22 mouse cellular contexts compared by ENCODE assay signal in genomic region chr11:119577721-119578120, GRCm38 (mm10). TPM values are rescaled to one million over a fixed set of nuclear protein-coding genes. Genes with fewer than 3 reads are reported as not detected.
DNase-seq lines count a peak whose midpoint lies in the region; ATAC-seq lines count a peak whose summit lies in the region.
"Had no signal": no experiment of that assay in that cellular context is flagged by ENCODE, and none has a peak within 500 bp of the region (broad histone marks: within the 10 kb centered on the region; RNA-seq: fewer than 3 reads in every experiment).

No protein-coding gene starts in this region.

- WGBS in heart, embryonic 15.5 days: 90% methylated on average over 2 of the region's 2 CpGs
- 77% methylated on average over 2 of the region's 2 CpGs for WGBS in heart, embryonic 11.5 days (ENCODE audit: insufficient replicate concordance)
- 85% methylated on average over 2 of the region's 2 CpGs for WGBS in midbrain, embryonic 11.5 days
- 90% methylated on average over 2 of the region's 2 CpGs for WGBS in midbrain, embryonic 16.5 days

- H3K27me3 ChIP-seq in heart, embryonic 15.5 days: no peaks in the 10 kb centered on the region
- no peaks in the 10 kb centered on the region; the same call in 1 of the 2 replicates for H3K27me3 ChIP-seq in heart, embryonic 11.5 days (ENCODE audit: control insufficient read depth, insufficient read depth, low read length)
- no peaks in the 10 kb centered on the region; the same call in 1 of the 2 replicates for H3K27me3 ChIP-seq in midbrain, embryonic 11.5 days (ENCODE audit: control insufficient read depth, insufficient read depth, low read length)
- no peaks in the 10 kb centered on the region for H3K27me3 ChIP-seq in midbrain, embryonic 16.5 days (ENCODE audit: control insufficient read depth, insufficient read depth, low read depth, low read length)
- H3K27me3 ChIP-seq: embryonic facial prominence, embryonic 13.5 days; embryonic facial prominence, embryonic 15.5 days had no signal

- H3K36me3 ChIP-seq in heart, embryonic 15.5 days: no peaks in the 10 kb centered on the region
- H3K36me3 ChIP-seq in heart, embryonic 11.5 days (ENCODE audit: control insufficient read depth, insufficient read depth, low read length): no peaks in the 10 kb centered on the region
- H3K36me3 ChIP-seq in midbrain, embryonic 11.5 days (ENCODE audit: control insufficient read depth, insufficient read depth, low read length): no peaks in the 10 kb centered on the region
- no peaks in the 10 kb centered on the region for H3K36me3 ChIP-seq in midbrain, embryonic 16.5 days (ENCODE audit: control insufficient read depth, insufficient read depth, low read length)
- H3K36me3 ChIP-seq: embryonic facial prominence, embryonic 13.5 days; embryonic facial prominence, embryonic 15.5 days; forebrain, embryonic 10.5 days; forebrain, embryonic 12.5 days had no signal

- DNase-seq in midbrain, embryonic 11.5 days (ENCODE audit: low spot score, missing footprints): peak; percentile 53
- DNase-seq in layer of hippocampus, adult 9-10 months (ENCODE audit: low spot score): no peak
- DNase-seq: adrenal gland, adult 2 months; adrenal gland, postnatal 10 days; adrenal gland, postnatal 25 days; cerebellum, adult 11 months; cerebellum, adult 18-20 months; cerebellum, adult 8-10 months; cerebellum, adult 9-11 months; cerebellum, postnatal 14 days; cerebellum, postnatal 36 days; embryo, embryonic 11 days had no signal

- H3K4me1 ChIP-seq in heart, embryonic 15.5 days (replicated peaks): peaks cover 13% of the 10 kb centered on the region
- H3K4me1 ChIP-seq in heart, embryonic 11.5 days (ENCODE audit: control insufficient read depth, insufficient read depth, low read length): peaks cover 8% of the 10 kb centered on the region; the same call in 1 of the 2 replicates
- peaks cover 3% of the 10 kb centered on the region for H3K4me1 ChIP-seq in midbrain, embryonic 11.5 days (ENCODE audit: control insufficient read depth, insufficient read depth, low read length)
- H3K4me1 ChIP-seq in midbrain, embryonic 16.5 days (ENCODE audit: control insufficient read depth, insufficient read depth, low read length): peaks cover 2% of the 10 kb centered on the region; the same call in 1 of the 2 replicates

- H3K4me3 ChIP-seq in heart, embryonic 15.5 days: no peak overlapping the region
- H3K4me3 ChIP-seq in heart, embryonic 11.5 days (ENCODE audit: low read depth, low read length): no peak overlapping the region
- H3K4me3 ChIP-seq in midbrain, embryonic 11.5 days (ENCODE audit: low read depth, low read length): no peak overlapping the region
- H3K4me3 ChIP-seq in midbrain, embryonic 16.5 days (ENCODE audit: low read depth, low read length): no peak overlapping the region
- H3K4me3 ChIP-seq: embryonic facial prominence, embryonic 13.5 days; embryonic facial prominence, embryonic 15.5 days; erythroblast, embryonic 14.5 days; forebrain, embryonic 10.5 days; forebrain, embryonic 12.5 days had no signal

- H3K9ac ChIP-seq in heart, embryonic 15.5 days: no peak overlapping the region
- H3K9ac ChIP-seq in heart, embryonic 11.5 days (ENCODE audit: low read depth, low read length): no peak overlapping the region
- no peak overlapping the region for H3K9ac ChIP-seq in midbrain, embryonic 11.5 days (ENCODE audit: low read length)
- H3K9ac ChIP-seq in midbrain, embryonic 16.5 days (ENCODE audit: low read depth, low read length): no peak overlapping the region
- H3K9ac ChIP-seq: embryonic facial prominence, embryonic 15.5 days; forebrain, embryonic 12.5 days had no signal

- H3K27ac ChIP-seq in heart, embryonic 15.5 days: no peak overlapping the region
- no peak overlapping the region for H3K27ac ChIP-seq in heart, embryonic 11.5 days (ENCODE audit: low read depth, low read length)
- H3K27ac ChIP-seq in midbrain, embryonic 11.5 days (ENCODE audit: low read depth, low read length): no peak overlapping the region
- no peak overlapping the region for H3K27ac ChIP-seq in midbrain, embryonic 16.5 days (ENCODE audit: low read length)
- H3K27ac ChIP-seq: embryonic facial prominence, embryonic 13.5 days; embryonic facial prominence, embryonic 15.5 days; forebrain, embryonic 10.5 days; forebrain, embryonic 12.5 days had no signal

- no peaks in the 10 kb centered on the region for H3K9me3 ChIP-seq in heart, embryonic 15.5 days (replicated peaks)
- H3K9me3 ChIP-seq in heart, embryonic 11.5 days (replicated peaks; ENCODE audit: control insufficient read depth, low read length): no peaks in the 10 kb centered on the region
- no peaks in the 10 kb centered on the region for H3K9me3 ChIP-seq in midbrain, embryonic 11.5 days (ENCODE audit: control insufficient read depth, low read length)
- H3K9me3 ChIP-seq in midbrain, embryonic 16.5 days (replicated peaks; ENCODE audit: control insufficient read depth, low read length, poor library complexity, severe bottlenecking): no peaks in the 10 kb centered on the region
- H3K9me3 ChIP-seq: embryonic facial prominence, embryonic 13.5 days; embryonic facial prominence, embryonic 15.5 days; forebrain, embryonic 10.5 days; forebrain, embryonic 12.5 days had no signal

- ATAC-seq in heart, embryonic 15.5 days (replicated peaks; ENCODE audit: insufficient number of reproducible peaks, insufficient read depth, low FRiP score, low read depth): no peak
- no peak for ATAC-seq in heart, embryonic 11.5 days (replicated peaks; ENCODE audit: insufficient number of reproducible peaks, low FRiP score, low TSS enrichment)
- ATAC-seq in midbrain, embryonic 11.5 days (ENCODE audit: low FRiP score): no peak
- ATAC-seq in midbrain, embryonic 16.5 days: no peak
- ATAC-seq: forebrain, embryonic 14.5 days; forebrain, embryonic 16.5 days had no signal

- peak overlapping the region; percentile 9; the same call in 1 of the 2 replicates for H3K4me2 ChIP-seq in heart, embryonic 15.5 days
- H3K4me2 ChIP-seq in heart, embryonic 11.5 days: no peak overlapping the region
- no peak overlapping the region for H3K4me2 ChIP-seq in midbrain, embryonic 11.5 days
- H3K4me2 ChIP-seq in midbrain, embryonic 16.5 days (ENCODE audit: low read length): no peak overlapping the region
- H3K4me2 ChIP-seq: embryonic facial prominence, embryonic 13.5 days; embryonic facial prominence, embryonic 15.5 days; forebrain, embryonic 12.5 days had no signal

RNA-seq across cellular contexts. Expression of gene Rptor, which starts 25.0 kb away (rescaled TPM):
- 6.4 and 10.2 TPM in 2 replicates for polyA plus RNA-seq in heart, embryonic 15.5 days (2015; fragmentation: Nextera tagmentation; extraction: Ambion mirVana)
- polyA plus RNA-seq in heart, embryonic 11.5 days (2014; fragmentation: Nextera tagmentation; extraction: Ambion mirVana): 9.7 and 9.8 TPM in 2 replicates
- polyA plus RNA-seq in midbrain, embryonic 11.5 days (2014; fragmentation: Nextera tagmentation; extraction: Ambion mirVana): 8.7 and 11.1 TPM in 2 replicates
- polyA plus RNA-seq in midbrain, embryonic 16.5 days (2015; fragmentation: Nextera tagmentation; extraction: Ambion mirVana): 9.9 and 10.4 TPM in 2 replicates

RNA-seq across cellular contexts. Expression of gene Nptx1, which starts 30.2 kb away (rescaled TPM):
- polyA plus RNA-seq in heart, embryonic 15.5 days (2015; fragmentation: Nextera tagmentation; extraction: Ambion mirVana): 0.79 and 1.1 TPM in 2 replicates
- 0.72 and 0.90 TPM in 2 replicates for polyA plus RNA-seq in heart, embryonic 11.5 days (2014; fragmentation: Nextera tagmentation; extraction: Ambion mirVana)
- polyA plus RNA-seq in midbrain, embryonic 11.5 days (2014; fragmentation: Nextera tagmentation; extraction: Ambion mirVana): 2.5 and 3.0 TPM in 2 replicates
- 12.4 and 12.6 TPM in 2 replicates for polyA plus RNA-seq in midbrain, embryonic 16.5 days (2015; fragmentation: Nextera tagmentation; extraction: Ambion mirVana)
- polyA plus RNA-seq: erythroblast, embryonic 14.5 days had no signal
